Mouse (Mus musculus) neural tube, embryonic 14.5 days (tissue): ENCODE results near the gene Fbxo39. TPM values are rescaled to one million over a fixed set of nuclear protein-coding genes. Genes with fewer than 3 reads are reported as not detected.
"Not testable (repeated sequence)": the region's sequence is repeated elsewhere in the genome, so short reads cannot be mapped to it uniquely, and the experiment has no call there.

ENCODE experiments used
- ATAC-seq: fragments of 200-750 bp; cut with Nextera tagmentation; 2 replicates; pipeline ENCODE4 v1.8.0; 2017; ENCODE audit warnings: low read depth, mild to moderate bottlenecking, moderate TSS enrichment, moderate library complexity
- H3K27ac ChIP-seq: fragments of 300-500 bp; sonication (generic); 2 replicates; pipeline ENCODE4 v1.5.1; 2014; ENCODE audit warnings: low read depth, mild to moderate bottlenecking, control low read depth, low read length, moderate library complexity, mixed read lengths
- H3K27me3 ChIP-seq: fragments of 300-500 bp; sonication (generic); 2 replicates; pipeline ENCODE4 v1.6.1; 2014; ENCODE audit warnings: low read length; ENCODE audit not compliant: control insufficient read depth, insufficient read depth
- H3K36me3 ChIP-seq: fragments of 300-500 bp; sonication (generic); 2 replicates; pipeline ENCODE4 v1.6.1; 2014; ENCODE audit warnings: low read length, mixed read lengths; ENCODE audit not compliant: control insufficient read depth, insufficient read depth
- H3K4me1 ChIP-seq: fragments of 300-500 bp; sonication (generic); 2 replicates; pipeline ENCODE4 v1.6.1; 2014; ENCODE audit warnings: low read length; ENCODE audit not compliant: control insufficient read depth, insufficient read depth
- H3K4me2 ChIP-seq: fragments of 300-500 bp; sonication (generic); 2 replicates; pipeline ENCODE4 v1.6.1; 2014; ENCODE audit warnings: mild to moderate bottlenecking, low read depth, low read length, control low read depth
- H3K4me3 ChIP-seq: fragments of 300-500 bp; sonication (generic); 2 replicates; pipeline ENCODE4 v1.5.1; 2014; ENCODE audit warnings: low read depth, low read length, control low read depth, mixed read lengths
- H3K9ac ChIP-seq: fragments of 300-500 bp; sonication (generic); replicated peaks from 2 replicates; pipeline ENCODE4 v1.6.1; 2014; ENCODE audit warnings: low read depth, mild to moderate bottlenecking, control low read depth, low read length, mixed read lengths
- H3K9me3 ChIP-seq: fragments of 300-500 bp; sonication (generic); 2 replicates; pipeline ENCODE4 v1.6.1; 2016; ENCODE audit warnings: low read length; ENCODE audit not compliant: control insufficient read depth
- WGBS: fragments of 180-500 bp; shearing (Covaris S2); extraction: QIAGEN DNeasy Blood & Tissue Kit; methylation state at CpG from one replicate; pipeline ENCODE4 v1.1.7; 2014; 5-methylcytosine and 5-hydroxymethylcytosine counted together
- polyA plus RNA-seq: library from polyadenylated mRNA; unstranded; fragments of >200 nt; fragmentation: Nextera tagmentation; extraction: Ambion mirVana; gene quantifications from 2 replicates; pipeline ENCODE4 v1.2.1, GENCODE M21; 2014

Gene Fbxo39
- polyA plus RNA-seq, 1 experiment from 2014 or later = not detected

GRCm38 (mm10) chr11:72336726-72337125, 22.5 kb downstream of the Fbxo39 start:
- no peak overlapping the region for H3K4me3 ChIP-seq
- no peaks in the 10 kb centered on the region for H3K4me1 ChIP-seq
- H3K9ac ChIP-seq = no peak overlapping the region
- WGBS = 89% methylated on average over 8 of the region's 8 CpGs
- no peaks in the 10 kb centered on the region for H3K9me3 ChIP-seq
- no peak for ATAC-seq
- H3K36me3 ChIP-seq = no peaks in the 10 kb centered on the region
- no peak overlapping the region for H3K4me2 ChIP-seq
- no peak overlapping the region for H3K27ac ChIP-seq
- no peaks in the 10 kb centered on the region for H3K27me3 ChIP-seq

- no peak overlapping the region for H3K27ac ChIP-seq
- no peaks in the 10 kb centered on the region for H3K36me3 ChIP-seq
- H3K9ac ChIP-seq = no peak overlapping the region
- no peaks in the 10 kb centered on the region for H3K4me1 ChIP-seq
- H3K4me3 ChIP-seq = no peak overlapping the region
- H3K9me3 ChIP-seq = no peaks in the 10 kb centered on the region
- no peaks in the 10 kb centered on the region for H3K27me3 ChIP-seq
- ATAC-seq = no peak
- no peak overlapping the region for H3K4me2 ChIP-seq
- WGBS = 24% methylated on average over 5 of the region's 5 CpGs
Measured at GRCm38 (mm10) chr11:72338437-72338871, 24.2 kb downstream of the Fbxo39 start.

GRCm38 (mm10) chr11:72339716-72340115, 25.5 kb downstream of the Fbxo39 start:
- H3K4me2 ChIP-seq = no peak overlapping the region
- no peak overlapping the region for H3K4me3 ChIP-seq
- no peaks in the 10 kb centered on the region for H3K36me3 ChIP-seq
- H3K9ac ChIP-seq = no peak overlapping the region
- no peaks in the 10 kb centered on the region for H3K27me3 ChIP-seq
- no peak overlapping the region for H3K27ac ChIP-seq
- WGBS = 88% methylated on average over 4 of the region's 4 CpGs
- H3K9me3 ChIP-seq = no peaks in the 10 kb centered on the region
- H3K4me1 ChIP-seq = no peaks in the 10 kb centered on the region
- no peak for ATAC-seq

- no peak overlapping the region for H3K9ac ChIP-seq
- no peak overlapping the region; the same call in 1 of the 2 replicates for H3K4me2 ChIP-seq
- ATAC-seq = peak; percentile 88; the same call in 1 of the 2 replicates
- no peaks in the 10 kb centered on the region for H3K36me3 ChIP-seq
- no peaks in the 10 kb centered on the region for H3K9me3 ChIP-seq
- no peaks in the 10 kb centered on the region for H3K27me3 ChIP-seq
- WGBS = 13% methylated on average over 7 of the region's 7 CpGs
- H3K27ac ChIP-seq = no peak overlapping the region
- no peak overlapping the region for H3K4me3 ChIP-seq
- H3K4me1 ChIP-seq = no peaks in the 10 kb centered on the region
Measured at GRCm38 (mm10) chr11:72342549-72343237, 28.4 kb downstream of the Fbxo39 start.

GRCm38 (mm10) chr11:72343238-72343625, 29.0 kb downstream of the Fbxo39 start:
- not testable (repeated sequence) for H3K27me3 ChIP-seq, H3K4me3 ChIP-seq, H3K36me3 ChIP-seq, H3K9ac ChIP-seq, H3K4me1 ChIP-seq, H3K27ac ChIP-seq, H3K4me2 ChIP-seq, H3K9me3 ChIP-seq, ATAC-seq
- WGBS = 96% methylated on average over 5 of the region's 5 CpGs

GRCm38 (mm10) chr11:72343904-72344303, 29.7 kb downstream of the Fbxo39 start:
- Histone ChIP-seq H3K4me2 (no peak overlapping the region), H3K27ac (no peak overlapping the region), H3K9ac (no peak overlapping the region), H3K4me3 (no peak overlapping the region), H3K9me3 (no peaks in the 10 kb centered on the region), H3K36me3 (no peaks in the 10 kb centered on the region), H3K27me3 (no peaks in the 10 kb centered on the region), H3K4me1 (no peaks in the 10 kb centered on the region)
- ATAC-seq = no peak
- WGBS = 25% methylated on average over 8 of the region's 8 CpGs

- H3K27ac ChIP-seq = no peak overlapping the region
- H3K9me3 ChIP-seq = no peaks in the 10 kb centered on the region
- H3K4me2 ChIP-seq = no peak overlapping the region
- H3K4me1 ChIP-seq = no peaks in the 10 kb centered on the region
- no peaks in the 10 kb centered on the region for H3K36me3 ChIP-seq
- ATAC-seq = no peak
- H3K9ac ChIP-seq = no peak overlapping the region
- H3K27me3 ChIP-seq = no peaks in the 10 kb centered on the region
- H3K4me3 ChIP-seq = no peak overlapping the region
- WGBS = 85% methylated on average over 11 of the region's 11 CpGs
Measured at GRCm38 (mm10) chr11:72344486-72344885, 30.2 kb downstream of the Fbxo39 start.

- no peak for ATAC-seq
- no peak overlapping the region for H3K9ac ChIP-seq
- H3K9me3 ChIP-seq = no peaks in the 10 kb centered on the region
- H3K27ac ChIP-seq = no peak overlapping the region
- H3K4me2 ChIP-seq = no peak overlapping the region
- no peaks in the 10 kb centered on the region for H3K4me1 ChIP-seq
- no peak overlapping the region for H3K4me3 ChIP-seq
- H3K36me3 ChIP-seq = no peaks in the 10 kb centered on the region
- 62% methylated on average over 10 of the region's 10 CpGs for WGBS
- no peaks in the 10 kb centered on the region for H3K27me3 ChIP-seq
Measured at GRCm38 (mm10) chr11:72348563-72348962, 34.3 kb downstream of the Fbxo39 start.

- no peaks in the 10 kb centered on the region for H3K27me3 ChIP-seq
- no peaks in the 10 kb centered on the region for H3K4me1 ChIP-seq
- H3K9me3 ChIP-seq = no peaks in the 10 kb centered on the region
- no peak overlapping the region for H3K27ac ChIP-seq
- 59% methylated on average over 8 of the region's 8 CpGs for WGBS
- ATAC-seq = no peak
- no peak overlapping the region for H3K4me2 ChIP-seq
- no peak overlapping the region for H3K9ac ChIP-seq
- H3K4me3 ChIP-seq = no peak overlapping the region
- H3K36me3 ChIP-seq = no peaks in the 10 kb centered on the region
Measured at GRCm38 (mm10) chr11:72349016-72349415, 34.8 kb downstream of the Fbxo39 start.
